19 mouse cellular contexts compared by ENCODE assay signal in the genomic region with DNA sequence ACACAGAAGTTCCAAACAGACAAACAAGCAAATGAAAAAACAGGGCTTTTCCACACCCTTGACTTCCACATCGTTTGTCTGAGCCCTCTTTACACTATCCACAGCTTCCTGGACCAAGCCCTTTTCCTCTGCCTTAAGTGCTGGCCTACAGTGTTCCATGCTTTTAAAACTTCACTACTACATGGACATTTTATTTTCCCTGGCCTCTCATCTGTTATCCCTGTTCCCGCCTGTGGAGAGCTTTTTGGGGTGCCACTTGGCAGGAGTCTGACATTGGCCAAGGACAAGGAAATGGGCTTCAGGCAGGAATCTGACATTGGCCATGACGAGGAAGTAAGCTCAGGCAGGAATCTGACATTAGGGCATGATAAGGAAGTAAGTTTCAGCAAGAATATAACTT. TPM values are rescaled to one million over a fixed set of nuclear protein-coding genes. Genes with fewer than 3 reads are reported as not detected.
"Had no signal": no experiment of that assay in that cellular context is flagged by ENCODE, and none has a peak within 500 bp of the region (broad histone marks: within the 10 kb centered on the region; RNA-seq: fewer than 3 reads in every experiment).

No protein-coding gene starts in this region.

- H3K9me3 ChIP-seq: limb, embryonic 13.5 days; midbrain, embryonic 10.5 days; neural tube, embryonic 12.5 days had no signal

- H3K27me3 ChIP-seq: limb, embryonic 13.5 days; neural tube, embryonic 12.5 days had no signal

- H3K4me3 ChIP-seq: limb, embryonic 13.5 days; midbrain, embryonic 10.5 days; neural tube, embryonic 12.5 days had no signal

- DNase-seq: kidney, adult 9 months; kidney, postnatal 10 days; kidney, postnatal 4 days; left cerebral cortex, postnatal 4 days; lung, embryonic 14.5 days; lung, postnatal 10 days; lung, postnatal 4 days; midbrain, embryonic 14.5 days; thymus, adult 2 months; thymus, postnatal 25 days had no signal

- H3K4me1 ChIP-seq: limb, embryonic 13.5 days; midbrain, embryonic 10.5 days; neural tube, embryonic 12.5 days had no signal

- H3K9ac ChIP-seq: limb, embryonic 13.5 days; liver, embryonic 14.5 days; lung, embryonic 14.5 days; neural tube, embryonic 12.5 days had no signal

- H3K4me2 ChIP-seq: limb, embryonic 13.5 days; lung, embryonic 14.5 days; neural tube, embryonic 12.5 days had no signal

- H3K27ac ChIP-seq: limb, embryonic 13.5 days; liver, embryonic 14.5 days; midbrain, embryonic 10.5 days; neural tube, embryonic 12.5 days had no signal

RNA-seq across cellular contexts. Expression of gene Asb17, which starts 58.6 kb away (rescaled TPM):
- total RNA-seq: layer of hippocampus, adult 8-10 months; layer of hippocampus, postnatal 14 days; left cerebral cortex, adult 18-20 months; left cerebral cortex, postnatal 10 days; left cerebral cortex, postnatal 4 days; neutrophil, adult 5-6 weeks had no signal
- polyA plus RNA-seq: midbrain, embryonic 14.5 days; thymus, adult 2 months had no signal
